Mouse (Mus musculus) G1E (cell line): Measurements from ENCODE around the gene Ilf2. TPM values are rescaled to one million over a fixed set of nuclear protein-coding genes. Genes with fewer than 3 reads are reported as not detected.

Experiments
- ATAC-seq: 2 replicates; pipeline ENCODE4 v1.8.0; 2016; ENCODE audit warnings: mild to moderate bottlenecking; ENCODE audit not compliant: insufficient number of reproducible peaks, poor library complexity, low FRiP score, severe bottlenecking; ENCODE audit errors: extremely low read depth
- DNase-seq: peaks from one replicate; pipeline ENCODE4 v3.0.0; 2012; ENCODE audit warnings: low spot score
- H3K27me3 ChIP-seq: 2 replicates; pipeline ENCODE4 v1.6.1; 2012; ENCODE audit warnings: mild to moderate bottlenecking, low read length, inconsistent platforms; ENCODE audit not compliant: insufficient read depth
- H3K36me3 ChIP-seq: replicated peaks from 2 replicates; pipeline ENCODE3; 2012; ENCODE audit warnings: mild to moderate bottlenecking, inconsistent platforms
- H3K4me1 ChIP-seq: 2 replicates; pipeline ENCODE4 v1.6.1; 2012; ENCODE audit warnings: low read depth, low read length, inconsistent platforms, mixed read lengths; ENCODE audit not compliant: insufficient read depth
- H3K4me3 ChIP-seq: 2 replicates; pipeline ENCODE4 v1.5.1; 2012; ENCODE audit warnings: low read depth, mild to moderate bottlenecking, inconsistent platforms, low read length, moderate library complexity, mixed read lengths
- H3K9me3 ChIP-seq: replicated peaks from 2 replicates; pipeline ENCODE4 v1.6.1; 2012; ENCODE audit warnings: inconsistent platforms
- CTCF ChIP-seq: IDR thresholded peaks from 2 replicates; pipeline ENCODE4 v1.5.1; 2012; ENCODE audit warnings: low read depth, low read length, inconsistent platforms, mixed read lengths
- GATA1 ChIP-seq: IDR thresholded peaks from 2 replicates; pipeline ENCODE4 v1.6.1; 2012; ENCODE audit warnings: borderline replicate concordance, low read length, inconsistent platforms, mixed read lengths
- GATA2 ChIP-seq: IDR thresholded peaks from 2 replicates; pipeline ENCODE4 v1.6.1; 2012; ENCODE audit warnings: low read depth, low read length, inconsistent platforms, borderline replicate concordance
- POLR2AphosphoS5 ChIP-seq: IDR thresholded peaks from 2 replicates; pipeline ENCODE4 v1.6.1; 2012; ENCODE audit warnings: low read depth, low read length, inconsistent platforms; ENCODE audit not compliant: insufficient replicate concordance
- TAL1 ChIP-seq: conservative IDR thresholded peaks from 2 replicates; pipeline ENCODE4 v1.6.1; 2012; ENCODE audit warnings: low read depth, low read length, inconsistent platforms, mixed read lengths
- polyA plus RNA-seq: library from polyadenylated mRNA; stranded (reverse); fragments of >175 nt; gene quantifications from 2 replicates; pipeline ENCODE4 v1.2.3, GENCODE M21; 2012
- total RNA-seq, 2 experiments: library from RNA; stranded (forward) in 1 of 2; stranded (reverse) in 1 of 2; fragments of 200-1000 nt in 1 of 2; fragments of >200 nt in 1 of 2; fragmentation: Nextera tagmentation in 1 of 2; gene quantifications; 2 replicates each; pipeline ENCODE4 v1.2.3; 2014 to 2017

The Ilf2 gene
- total and polyA plus RNA-seq, 3 experiments: 21.3 to 181 (median 100) TPM

- Histone ChIP-seq H3K9me3 (no peaks in the 10 kb centered on the region), H3K36me3 (peaks cover 36% of the 10 kb centered on the region), H3K4me3 (no peak overlapping the region), H3K4me1 (peaks cover 41% of the 10 kb centered on the region), H3K27me3 (no peaks in the 10 kb centered on the region)
- DNase-seq (no peak), ATAC-seq (no peak)
- TF ChIP-seq POLR2AphosphoS5: no peak
- TF ChIP-seq GATA2: no peak
- TF ChIP-seq CTCF: no peak
- no peak for TF ChIP-seq GATA1
- TF ChIP-seq TAL1: no peak
Observed at GRCm38 (mm10) chr3:90512276-90512675, 36.4 kb downstream of the Ilf2 start.

- H3K36me3 ChIP-seq: peaks cover 36% of the 10 kb centered on the region
- DNase-seq (no peak), ATAC-seq (no peak)
- H3K4me1 ChIP-seq: peaks cover 33% of the 10 kb centered on the region
- no peaks in the 10 kb centered on the region for H3K9me3 ChIP-seq
- no peak overlapping the region for H3K4me3 ChIP-seq
- TF ChIP-seq TAL1: no peak
- TF ChIP-seq POLR2AphosphoS5: no peak
- TF ChIP-seq GATA1: no peak
- no peak for TF ChIP-seq CTCF
- TF ChIP-seq GATA2: no peak
- H3K27me3 ChIP-seq: no peaks in the 10 kb centered on the region
Observed at GRCm38 (mm10) chr3:90512948-90513642, 37.2 kb downstream of the Ilf2 start.

GRCm38 (mm10) chr3:90513796-90514590 lies 38.1 kb downstream of the Ilf2 start, which contains the start of the genes S100a1 and S100a13:
Gene S100a1 (minus strand): TSS chr3:90514392.
Gene S100a13 (plus strand): TSS chr3:90514435.
- Histone ChIP-seq H3K9me3 (no peaks in the 10 kb centered on the region), H3K4me3 (peak within 1 kb of the TSS; percentile 70), H3K27me3 (no peaks in the 10 kb centered on the region), H3K36me3 (peaks cover 35% of the 10 kb centered on the region), H3K4me1 (peaks cover 32% of the 10 kb centered on the region)
- ATAC-seq (no peak), DNase-seq (no peak)
- TF ChIP-seq GATA1 (no peak), GATA2 (no peak), CTCF (no peak), TAL1 (no peak), POLR2AphosphoS5 (no peak)

GRCm38 (mm10) chr3:90514691-90515090 lies 38.8 kb downstream of the Ilf2 start:
- Histone ChIP-seq H3K36me3 (peaks cover 35% of the 10 kb centered on the region), H3K9me3 (no peaks in the 10 kb centered on the region), H3K4me3 (peak overlapping the region; percentile 70), H3K4me1 (peaks cover 32% of the 10 kb centered on the region), H3K27me3 (no peaks in the 10 kb centered on the region)
- DNase-seq (peak; percentile 67), ATAC-seq (peak; percentile 88)
- TF ChIP-seq CTCF (no peak), GATA1 (no peak), GATA2 (no peak), POLR2AphosphoS5 (no peak), TAL1 (no peak)

- TF ChIP-seq POLR2AphosphoS5: no peak
- TF ChIP-seq GATA2: no peak
- no peak for TF ChIP-seq TAL1
- no peak for TF ChIP-seq GATA1
- no peak for TF ChIP-seq CTCF
- no peak for ATAC-seq
- Histone ChIP-seq H3K36me3 (peaks cover 35% of the 10 kb centered on the region), H3K4me1 (peaks cover 32% of the 10 kb centered on the region), H3K4me3 (peak overlapping the region; percentile 70), H3K27me3 (no peaks in the 10 kb centered on the region), H3K9me3 (no peaks in the 10 kb centered on the region)
- no peak for DNase-seq
Observed at GRCm38 (mm10) chr3:90515242-90515641, 39.3 kb downstream of the Ilf2 start.

GRCm38 (mm10) chr3:90515789-90516188 lies 39.9 kb downstream of the Ilf2 start:
- Histone ChIP-seq H3K4me1 (peaks cover 31% of the 10 kb centered on the region), H3K36me3 (peaks cover 34% of the 10 kb centered on the region), H3K4me3 (no peak overlapping the region), H3K27me3 (no peaks in the 10 kb centered on the region), H3K9me3 (no peaks in the 10 kb centered on the region)
- ATAC-seq (no peak), DNase-seq (no peak)
- TF ChIP-seq POLR2AphosphoS5 (no peak), GATA1 (no peak), TAL1 (no peak), CTCF (no peak), GATA2 (no peak)
